Mouse (Mus musculus) MEL (cell line): ENCODE measurements around the gene Prkcz. TPM values are rescaled to one million over a fixed set of nuclear protein-coding genes. Genes with fewer than 3 reads are reported as not detected.

ENCODE experiments used
- DNase-seq: peaks from one replicate; pipeline ENCODE4 v3.0.0; 2011; ENCODE audit warnings: low read depth, low spot score
- H3K27ac ChIP-seq: 2 replicates; pipeline ENCODE4 v1.5.1; 2012; ENCODE audit warnings: low read depth, mild to moderate bottlenecking, control low read depth, low read length, moderate library complexity; ENCODE audit not compliant: control insufficient read depth
- H3K27me3 ChIP-seq, 2 experiments: fragments of 150-350 bp in 1 of 2; sonication (generic) in 1 of 2; 2 replicates each; pipeline ENCODE4 v1.6.1; 2012; ENCODE audit warnings: low read length in 2 of 2, mild to moderate bottlenecking in 2 of 2, improper control_type of control experiment in 1 of 2, moderate library complexity in 1 of 2; ENCODE audit not compliant: insufficient read depth in 2 of 2, control insufficient read depth in 1 of 2
- H3K36me3 ChIP-seq, 2 experiments: 2 replicates each; pipeline ENCODE4 v1.6.1; 2012 to 2014; ENCODE audit warnings: low read length in 2 of 2, improper control_type of control experiment in 1 of 2, inconsistent platforms in 1 of 2, mild to moderate bottlenecking in 1 of 2; ENCODE audit not compliant: insufficient read depth in 2 of 2, control insufficient read depth in 1 of 2
- H3K4me1 ChIP-seq, 2 experiments: fragments of 150-350 bp in 1 of 2; sonication (generic) in 1 of 2; 2 replicates each; pipeline ENCODE4 v1.6.1; 2012; ENCODE audit warnings: low read length in 2 of 2, improper control_type of control experiment in 1 of 2, mild to moderate bottlenecking in 1 of 2; ENCODE audit not compliant: insufficient read depth in 2 of 2, control insufficient read depth in 1 of 2
- H3K4me3 ChIP-seq, 2 experiments: fragments of 150-350 bp in 1 of 2; sonication (generic) in 1 of 2; 2 replicates each; pipeline ENCODE4 v1.5.1; 2012; ENCODE audit warnings: low read depth in 2 of 2, low read length in 2 of 2, mild to moderate bottlenecking in 2 of 2, moderate library complexity in 2 of 2, control low read depth in 1 of 2, improper control_type of control experiment in 1 of 2; ENCODE audit not compliant: control insufficient read depth in 1 of 2, insufficient read depth in 1 of 2
- H3K79me2 ChIP-seq: 2 replicates; pipeline ENCODE4 v1.6.1; 2012; ENCODE audit warnings: mild to moderate bottlenecking, low read length, moderate library complexity; ENCODE audit not compliant: control insufficient read depth, poor library complexity, insufficient read depth
- H3K9ac ChIP-seq: 2 replicates; pipeline ENCODE4 v1.6.1; 2012; ENCODE audit warnings: low read depth, mild to moderate bottlenecking, control low read depth, low read length, moderate library complexity; ENCODE audit not compliant: control insufficient read depth, poor library complexity, severe bottlenecking
- H3K9me3 ChIP-seq: fragments of 150-350 bp; sonication (generic); replicated peaks from 2 replicates; pipeline ENCODE4 v1.6.1; 2012; ENCODE audit warnings: mild to moderate bottlenecking, low read length, improper control_type of control experiment, moderate library complexity; ENCODE audit not compliant: insufficient read depth
- CHD2 ChIP-seq: IDR thresholded peaks from 2 replicates; pipeline ENCODE4 v1.6.1; 2011; ENCODE audit warnings: low read length, improper control_type of control experiment
- CTCF ChIP-seq, 3 experiments: IDR thresholded peaks in 2 of 3; conservative IDR thresholded peaks in 1 of 3; 2 replicates each; pipeline ENCODE4 v1.5.1; 2011 to 2012; ENCODE audit warnings: low read length in 3 of 3, low read depth in 2 of 3, mild to moderate bottlenecking in 2 of 3, improper control_type of control experiment in 1 of 3, inconsistent platforms in 1 of 3, mixed read lengths in 1 of 3, moderate library complexity in 1 of 3; ENCODE audit not compliant: control insufficient read depth in 1 of 3, insufficient read depth in 1 of 3, poor library complexity in 1 of 3, severe bottlenecking in 1 of 3
- E2F4 ChIP-seq: IDR thresholded peaks from 2 replicates; pipeline ENCODE4 v1.6.1; 2011; ENCODE audit warnings: low read depth, low read length, improper control_type of control experiment, borderline replicate concordance
- ELF1 ChIP-seq: IDR thresholded peaks from 2 replicates; pipeline ENCODE4 v1.6.1; 2014; ENCODE audit warnings: low read depth, mild to moderate bottlenecking, inconsistent platforms, low read length, improper control_type of control experiment, moderate library complexity
- ETS1 ChIP-seq: IDR thresholded peaks from 2 replicates; pipeline ENCODE4 v1.6.1; 2012; ENCODE audit warnings: low read depth, mild to moderate bottlenecking, inconsistent platforms, low read length, improper control_type of control experiment, moderate library complexity
- GABPA ChIP-seq: IDR thresholded peaks from 2 replicates; pipeline ENCODE4 v1.6.1; 2012; ENCODE audit warnings: low read depth, mild to moderate bottlenecking, inconsistent platforms, low read length, improper control_type of control experiment, moderate library complexity
- HCFC1 ChIP-seq: IDR thresholded peaks from 2 replicates; pipeline ENCODE4 v1.6.1; 2012; ENCODE audit warnings: low read depth, mild to moderate bottlenecking, inconsistent platforms, low read length, improper control_type of control experiment, moderate library complexity
- JUND ChIP-seq: IDR thresholded peaks from 2 replicates; pipeline ENCODE4 v1.6.1; 2011; ENCODE audit warnings: low read depth, mild to moderate bottlenecking, improper control_type of control experiment, low read length
- MAX ChIP-seq: IDR thresholded peaks from 2 replicates; pipeline ENCODE4 v1.6.1; 2011; ENCODE audit warnings: low read length, improper control_type of control experiment
- MAZ ChIP-seq: IDR thresholded peaks from 2 replicates; pipeline ENCODE4 v1.6.1; 2012; ENCODE audit warnings: low read depth, mild to moderate bottlenecking, inconsistent platforms, low read length, improper control_type of control experiment
- MEF2A ChIP-seq: IDR thresholded peaks from 2 replicates; pipeline ENCODE4 v1.6.1; 2014; ENCODE audit warnings: low read depth, mild to moderate bottlenecking, inconsistent platforms, low read length, improper control_type of control experiment; ENCODE audit not compliant: poor library complexity, insufficient replicate concordance, severe bottlenecking; ENCODE audit errors: extremely low read depth
- MXI1 ChIP-seq: IDR thresholded peaks from 2 replicates; pipeline ENCODE4 v1.6.1; 2011; ENCODE audit warnings: mild to moderate bottlenecking, low read depth, low read length, improper control_type of control experiment
- MYC ChIP-seq: IDR thresholded peaks from 2 replicates; pipeline ENCODE4 v1.6.1; 2011; ENCODE audit warnings: low read depth, mild to moderate bottlenecking, low read length, improper control_type of control experiment, moderate library complexity
- NRF1 ChIP-seq: IDR thresholded peaks from 2 replicates; pipeline ENCODE4 v1.6.1; 2014; ENCODE audit warnings: low read depth, mild to moderate bottlenecking, inconsistent platforms, low read length, improper control_type of control experiment, moderate library complexity; ENCODE audit not compliant: poor library complexity, insufficient read depth, severe bottlenecking
- POLR2A ChIP-seq, 2 experiments: IDR thresholded peaks; 2 replicates each; pipeline ENCODE4 v1.6.1; 2011 to 2012; ENCODE audit warnings: low read length in 2 of 2, mild to moderate bottlenecking in 2 of 2, control low read depth in 1 of 2, improper control_type of control experiment in 1 of 2, low read depth in 1 of 2, moderate library complexity in 1 of 2; ENCODE audit not compliant: control insufficient read depth in 1 of 2, insufficient read depth in 1 of 2, poor library complexity in 1 of 2
- POLR2AphosphoS2 ChIP-seq: IDR thresholded peaks from 2 replicates; pipeline ENCODE4 v1.6.1; 2011; ENCODE audit warnings: low read length, improper control_type of control experiment
- RAD21 ChIP-seq: IDR thresholded peaks from 2 replicates; pipeline ENCODE4 v1.6.1; 2011; ENCODE audit warnings: mild to moderate bottlenecking, low read depth, low read length, improper control_type of control experiment
- SMC3 ChIP-seq: IDR thresholded peaks from 2 replicates; pipeline ENCODE4 v1.6.1; 2011; ENCODE audit warnings: low read depth, low read length, improper control_type of control experiment
- TAL1 ChIP-seq: IDR thresholded peaks from 2 replicates; pipeline ENCODE4 v1.6.1; 2012; ENCODE audit warnings: mild to moderate bottlenecking, inconsistent platforms, low read length, moderate library complexity, mixed read lengths
- UBTF ChIP-seq: IDR thresholded peaks from 2 replicates; pipeline ENCODE4 v1.6.1; 2012; ENCODE audit warnings: low read depth, mild to moderate bottlenecking, inconsistent platforms, low read length, improper control_type of control experiment, moderate library complexity, borderline replicate concordance; ENCODE audit not compliant: insufficient read depth
- USF1 ChIP-seq: IDR thresholded peaks from 2 replicates; pipeline ENCODE4 v1.6.1; 2014; ENCODE audit warnings: low read depth, mild to moderate bottlenecking, inconsistent platforms, low read length, improper control_type of control experiment, moderate library complexity
- ZKSCAN1 ChIP-seq: IDR thresholded peaks from 2 replicates; pipeline ENCODE4 v1.6.1; 2012; ENCODE audit warnings: low read depth, mild to moderate bottlenecking, inconsistent platforms, low read length, improper control_type of control experiment, moderate library complexity
- ZNF384 ChIP-seq: IDR thresholded peaks from 2 replicates; pipeline ENCODE4 v1.6.1; 2012; ENCODE audit warnings: low read depth, mild to moderate bottlenecking, inconsistent platforms, low read length, improper control_type of control experiment
- polyA plus RNA-seq, 2 experiments: library from polyadenylated mRNA; stranded (reverse) in 1 of 2; unstranded in 1 of 2; fragments of >175 nt in 1 of 2; fragments of >200 nt in 1 of 2; gene quantifications; 2 replicates each; pipeline versions ENCODE4 v1.2.1 to v1.2.4; 2012; ENCODE audit warnings: low replicate concordance in 2 of 2, low read depth in 1 of 2; ENCODE audit not compliant: insufficient read length in 2 of 2, insufficient read depth in 1 of 2, missing spikeins in 1 of 2
- total RNA-seq: library from RNA; depleted of rRNA; stranded (reverse); fragments of 300-350 nt; gene quantifications from 2 replicates; pipeline ENCODE4 v1.2.3, GENCODE M21; 2012

Prkcz gene
- total and polyA plus RNA-seq, 3 experiments: 0.12 to 0.92 TPM; not detected in 1

GRCm38 (mm10) chr4:155308679-155309078, 52.5 kb downstream of the Prkcz start:
- Histone ChIP-seq H3K4me3 (no peak overlapping the region), H3K27me3 (peaks cover 4% of the 10 kb centered on the region in 2 experiments; a peak in 3 of 4 replicates), H3K9me3 (no peaks in the 10 kb centered on the region), H3K79me2 (no peaks in the 10 kb centered on the region)
- no peak for DNase-seq
- TF ChIP-seq ELF1: no peak
- TF ChIP-seq E2F4: no peak
- TF ChIP-seq UBTF: no peak
- TF ChIP-seq POLR2AphosphoS2: no peak
- no peak for TF ChIP-seq MAZ
- TF ChIP-seq JUND: no peak
- TF ChIP-seq ZKSCAN1: no peak
- TF ChIP-seq, all 39 proteins: peak for 0
- H3K36me3 ChIP-seq: no peaks in the 10 kb centered on the region
- H3K4me1 ChIP-seq: no peaks in the 10 kb centered on the region; a peak in 1 of 4 replicates
- no peak overlapping the region for H3K9ac ChIP-seq
- H3K27ac ChIP-seq: no peak overlapping the region

- peak; percentile 68 for DNase-seq
- Histone ChIP-seq H3K9ac (peak overlapping the region; percentile 37; the same call in 1 of the 2 replicates), H3K9me3 (no peaks in the 10 kb centered on the region), H3K27ac (no peak overlapping the region), H3K4me3 (peak overlapping the region in 1 of 2 experiments; percentile 11; a peak in 1 of 4 replicates), H3K27me3 (peaks cover 0 to under 1% of the 10 kb centered on the region in 2 experiments; a peak in 1 of 4 replicates), H3K36me3 (no peaks in the 10 kb centered on the region), H3K79me2 (no peaks in the 10 kb centered on the region), H3K4me1 (no peaks in the 10 kb centered on the region; a peak in 1 of 4 replicates)
- TF ChIP-seq MYC (peak; percentile 91), MAX (peak; percentile 88), GABPA (no peak), SMC3 (peak; percentile 60), RAD21 (peak; percentile 68), USF1 (peak; percentile 84), CTCF (IDR thresholded peaks at IDR 0.05 in 2 of 3, conservative IDR thresholded peaks at IDR 0.05 in 1 of 3; ENCODE audit: control insufficient read depth in 1 of 3, insufficient read depth in 1 of 3, low read depth in 2 of 3, low read length in 3 of 3, poor library complexity in 1 of 3, severe bottlenecking in 1 of 3) (peak; percentile 63 to 85 (median 78)), MXI1 (peak; percentile 82), JUND (no peak)
Observed at GRCm38 (mm10) chr4:155308068-155308467, 53.1 kb downstream of the Prkcz start.

- Histone ChIP-seq H3K4me1 (no peaks in the 10 kb centered on the region; a peak in 1 of 4 replicates), H3K27me3 (no peaks in the 10 kb centered on the region), H3K9ac (no peak overlapping the region; the same call in 1 of the 2 replicates), H3K36me3 (no peaks in the 10 kb centered on the region), H3K79me2 (no peaks in the 10 kb centered on the region), H3K4me3 (peak overlapping the region in 1 of 2 experiments; percentile 11; a peak in 1 of 4 replicates), H3K9me3 (no peaks in the 10 kb centered on the region), H3K27ac (no peak overlapping the region)
- TF ChIP-seq MEF2A (no peak), JUND (no peak), ZNF384 (no peak), ELF1 (no peak), CHD2 (no peak), MAZ (no peak), HCFC1 (no peak), ETS1 (no peak), POLR2A (IDR thresholded peaks at IDR 0.05; ENCODE audit: control insufficient read depth in 1 of 2, insufficient read depth in 1 of 2, low read depth in 1 of 2, low read length in 2 of 2, poor library complexity in 1 of 2) (no peak), E2F4 (no peak), TAL1 (no peak), NRF1 (no peak)
- DNase-seq: no peak
Observed at GRCm38 (mm10) chr4:155307591-155307990, 53.6 kb downstream of the Prkcz start.
